Mouse (Mus musculus) embryonic facial prominence, embryonic 10.5 days (tissue): Measurements from ENCODE around the gene Trim41. TPM values are rescaled to one million over a fixed set of nuclear protein-coding genes. Genes with fewer than 3 reads are reported as not detected.
A peak's percentile ranks its signal among the peaks of the same experiment; 100 is the strongest.
"Not testable (repeated sequence)": the region's sequence is repeated elsewhere in the genome, so short reads cannot be mapped to it uniquely, and the experiment has no call there.

Source experiments
- DNase-seq: peaks from one replicate; pipeline ENCODE4 v3.0.0-alpha.2; 2017; ENCODE audit warnings: low spot score
- H3K27ac ChIP-seq: fragments of 300-500 bp; sonication (generic); replicated peaks from 2 replicates; pipeline ENCODE4 v1.5.1; 2016; ENCODE audit warnings: mild to moderate bottlenecking
- H3K27me3 ChIP-seq: fragments of 300-500 bp; sonication (generic); replicated peaks from 2 replicates; pipeline ENCODE4 v1.6.1; 2016; ENCODE audit warnings: low read depth, mild to moderate bottlenecking; ENCODE audit not compliant: poor library complexity, severe bottlenecking
- H3K36me3 ChIP-seq: fragments of 300-500 bp; sonication (generic); replicated peaks from 2 replicates; pipeline ENCODE4 v1.6.1; 2016; ENCODE audit warnings: mild to moderate bottlenecking, moderate library complexity
- H3K4me1 ChIP-seq: fragments of 300-500 bp; sonication (generic); 2 replicates; pipeline ENCODE4 v1.6.1; 2016
- H3K4me3 ChIP-seq: fragments of 300-500 bp; sonication (generic); 2 replicates; pipeline ENCODE4 v1.5.1; 2016; ENCODE audit warnings: mild to moderate bottlenecking, moderate library complexity
- H3K9me3 ChIP-seq: fragments of 300-500 bp; sonication (generic); 2 replicates; pipeline ENCODE4 v1.6.1; 2016; ENCODE audit warnings: mild to moderate bottlenecking
- WGBS: fragments of 180-500 bp; shearing (Covaris S2); methylation state at CpG from one replicate; pipeline ENCODE4 v1.1.7; 2016; 5-methylcytosine and 5-hydroxymethylcytosine counted together
- polyA plus RNA-seq: library from polyadenylated mRNA; unstranded; fragments of >200 nt; fragmentation: Nextera tagmentation; extraction: Ambion mirVana; gene quantifications from 2 replicates; pipeline ENCODE4 v1.2.1, GENCODE M21; 2016

The Trim41 gene
- polyA plus RNA-seq, 1 experiment from 2014 or later: 4.6 TPM

- DNase-seq, H3K27ac ChIP-seq, H3K9me3 ChIP-seq, H3K4me1 ChIP-seq, H3K4me3 ChIP-seq, H3K36me3 ChIP-seq: not testable (repeated sequence)
- 82% methylated on average over 2 of the region's 2 CpGs for WGBS
- peaks cover 44% of the 10 kb centered on the region for H3K27me3 ChIP-seq
Observed at GRCm38 (mm10) chr11:48846362-48846761, 29.2 kb upstream of the Trim41 start.

- H3K36me3 ChIP-seq: no peaks in the 10 kb centered on the region
- DNase-seq: no peak
- H3K9me3 ChIP-seq: no peaks in the 10 kb centered on the region
- H3K4me1 ChIP-seq: no peaks in the 10 kb centered on the region
- no peak overlapping the region for H3K27ac ChIP-seq
- 31% methylated on average over 13 of the region's 13 CpGs for WGBS
- peaks cover 47% of the 10 kb centered on the region for H3K27me3 ChIP-seq
- H3K4me3 ChIP-seq: no peak overlapping the region
Observed at GRCm38 (mm10) chr11:48845244-48845815, 28.2 kb upstream of the Trim41 start.

DNA sequence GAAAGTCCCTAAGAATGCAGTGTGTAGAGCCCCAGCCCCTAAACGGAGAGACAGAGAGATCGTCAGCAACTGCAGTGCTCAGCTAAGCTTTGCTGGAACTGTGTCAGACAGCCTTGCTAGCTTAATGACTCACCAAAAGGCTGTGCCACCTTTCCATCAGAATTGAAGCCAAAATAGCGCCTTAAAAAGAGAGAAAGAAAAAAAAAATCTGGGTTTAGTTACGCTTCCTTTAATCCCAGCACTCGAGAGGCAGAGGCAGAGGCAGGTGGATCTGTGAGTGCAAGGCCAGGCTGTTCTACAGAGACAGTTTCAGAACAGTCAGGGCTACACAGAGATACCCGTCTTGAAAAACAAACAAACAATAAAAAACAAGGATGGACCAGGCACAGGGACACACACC lies 27.2 kb upstream of the Trim41 start:
- H3K27ac ChIP-seq: no peak overlapping the region
- H3K4me1 ChIP-seq: no peaks in the 10 kb centered on the region
- H3K9me3 ChIP-seq: no peaks in the 10 kb centered on the region
- 59% methylated on average over 6 of the region's 6 CpGs for WGBS
- peaks cover 48% of the 10 kb centered on the region for H3K27me3 ChIP-seq
- H3K4me3 ChIP-seq: no peak overlapping the region
- DNase-seq: no peak
- no peaks in the 10 kb centered on the region for H3K36me3 ChIP-seq

GRCm38 (mm10) chr11:48843202-48843601 lies 26.0 kb upstream of the Trim41 start:
- peaks cover 6% of the 10 kb centered on the region for H3K4me1 ChIP-seq
- WGBS: 86% methylated on average over 11 of the region's 11 CpGs

DNA sequence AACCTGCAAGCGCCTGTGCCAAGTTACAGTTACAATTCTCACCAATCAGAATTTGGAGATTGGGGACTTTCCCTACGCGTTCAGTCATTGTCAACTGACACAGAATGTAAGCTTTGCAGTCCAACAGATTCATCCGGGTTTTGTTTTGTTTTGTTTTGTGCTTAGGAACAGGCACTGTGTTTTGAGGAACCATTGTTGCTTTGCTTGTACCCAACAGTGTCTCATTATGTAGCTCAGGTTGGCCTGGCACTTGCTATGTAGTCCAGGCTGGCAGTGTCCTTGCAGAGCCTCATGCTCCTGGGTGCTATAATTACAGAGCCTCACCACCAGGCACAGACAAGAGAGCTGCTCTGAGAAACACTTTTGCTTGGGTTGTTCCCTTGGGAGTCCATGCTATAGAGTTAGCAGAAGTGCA lies 25.2 kb upstream of the Trim41 start:
- H3K27ac ChIP-seq: no peak overlapping the region
- H3K9me3 ChIP-seq: no peaks in the 10 kb centered on the region
- H3K4me3 ChIP-seq: no peak overlapping the region
- peaks cover 11% of the 10 kb centered on the region for H3K4me1 ChIP-seq
- peaks cover 51% of the 10 kb centered on the region for H3K27me3 ChIP-seq
- WGBS: 83% methylated on average over 4 of the region's 4 CpGs
- no peaks in the 10 kb centered on the region for H3K36me3 ChIP-seq
- DNase-seq: no peak

More at GRCm38 (mm10) chr11:48843202-48843601, 26.0 kb upstream of the Trim41 start:
- H3K4me3 ChIP-seq: no peak overlapping the region
- no peak overlapping the region for H3K27ac ChIP-seq
- H3K36me3 ChIP-seq: no peaks in the 10 kb centered on the region
- H3K9me3 ChIP-seq: no peaks in the 10 kb centered on the region
- H3K27me3 ChIP-seq: peaks cover 48% of the 10 kb centered on the region
- no peak for DNase-seq

DNA sequence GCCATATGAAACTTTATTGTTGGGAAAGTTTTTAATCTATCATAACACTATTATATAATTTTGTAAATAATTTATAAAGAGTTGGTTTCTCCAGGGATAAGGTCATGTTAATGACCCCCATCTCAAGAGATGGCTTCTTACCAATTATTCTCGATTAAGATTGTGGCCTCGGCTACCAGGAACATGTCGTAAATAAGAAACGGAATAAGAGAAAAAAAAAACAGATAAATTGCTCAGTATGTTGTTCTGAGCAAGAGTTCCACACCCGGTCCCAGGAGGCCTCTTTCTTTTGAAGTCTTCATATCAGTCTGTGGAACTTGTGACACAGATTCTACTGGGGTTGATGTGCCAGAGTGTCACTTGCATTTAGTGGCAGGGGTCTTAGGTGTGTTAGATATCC lies 24.1 kb upstream of the Trim41 start:
- DNase-seq: no peak
- Histone ChIP-seq H3K9me3 (no peaks in the 10 kb centered on the region), H3K4me1 (peaks cover 17% of the 10 kb centered on the region), H3K4me3 (no peak overlapping the region), H3K27me3 (peaks cover 62% of the 10 kb centered on the region), H3K27ac (no peak overlapping the region), H3K36me3 (no peaks in the 10 kb centered on the region)
- WGBS: 89% methylated on average over 5 of the region's 5 CpGs

DNA sequence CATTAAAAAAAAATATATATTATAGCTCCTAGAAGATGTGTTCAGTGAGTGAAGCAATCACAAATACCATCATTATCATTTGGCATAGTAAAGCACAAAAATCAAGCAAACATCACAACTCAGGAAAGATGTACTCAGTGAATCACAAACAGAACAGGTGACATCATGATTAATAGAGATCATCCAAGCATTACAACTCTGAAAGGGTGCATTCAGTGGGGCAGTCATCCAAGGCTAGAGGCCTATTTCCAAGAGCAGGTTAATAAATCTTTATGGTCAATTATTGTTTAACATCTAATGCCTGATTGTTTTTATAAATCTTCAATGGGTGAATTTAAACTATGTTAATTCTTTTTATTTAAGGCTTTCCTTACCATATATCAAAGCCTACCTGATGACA lies 23.7 kb upstream of the Trim41 start:
- H3K27ac ChIP-seq: no peak overlapping the region
- no peaks in the 10 kb centered on the region for H3K36me3 ChIP-seq
- H3K4me1 ChIP-seq: peaks cover 17% of the 10 kb centered on the region
- DNase-seq: no peak
- H3K27me3 ChIP-seq: peaks cover 66% of the 10 kb centered on the region
- no peaks in the 10 kb centered on the region for H3K9me3 ChIP-seq
- no peak overlapping the region for H3K4me3 ChIP-seq

GRCm38 (mm10) chr11:48838879-48839680 lies 21.9 kb upstream of the Trim41 start:
- Histone ChIP-seq H3K27me3 (peaks cover 66% of the 10 kb centered on the region), H3K27ac (no peak overlapping the region), H3K36me3 (no peaks in the 10 kb centered on the region), H3K4me1 (peaks cover 17% of the 10 kb centered on the region), H3K9me3 (no peaks in the 10 kb centered on the region), H3K4me3 (peak overlapping the region; percentile 87)
- DNase-seq: no peak
- 64% methylated on average over 10 of the region's 10 CpGs for WGBS

DNA sequence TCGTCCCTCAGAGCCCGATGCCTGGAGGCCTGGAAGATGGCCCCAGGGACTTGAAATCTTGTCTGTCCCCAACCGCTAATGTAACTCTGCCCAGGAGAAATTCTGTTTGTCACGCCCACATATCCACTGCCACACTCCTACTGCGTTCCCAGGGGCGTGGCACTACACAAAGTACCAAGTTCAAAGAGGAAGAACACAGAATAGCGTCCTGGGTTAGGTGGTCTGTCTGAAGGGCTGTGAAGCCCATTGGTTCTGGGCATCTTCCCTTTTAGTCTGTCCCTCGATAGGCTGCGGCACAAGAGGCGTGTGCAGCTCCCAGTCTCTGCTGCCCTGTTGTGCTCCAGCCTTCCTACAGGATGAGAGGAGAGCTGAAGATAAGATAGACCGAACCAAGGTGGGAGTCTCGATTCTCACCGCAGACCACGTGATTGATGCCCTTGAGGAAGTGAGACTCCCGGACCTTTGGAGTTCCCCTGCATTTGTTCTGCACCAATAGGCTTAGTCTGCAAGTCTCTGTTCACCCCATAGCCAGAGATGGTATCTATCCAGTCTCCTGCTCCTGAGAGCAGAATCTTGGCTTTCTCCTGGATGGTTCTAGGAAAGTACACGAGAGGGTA lies 21.1 kb upstream of the Trim41 start:
- H3K9me3 ChIP-seq: no peaks in the 10 kb centered on the region
- H3K4me3 ChIP-seq: peak overlapping the region; percentile 87
- no peak overlapping the region for H3K27ac ChIP-seq
- no peaks in the 10 kb centered on the region for H3K36me3 ChIP-seq
- WGBS: 4% methylated on average over 16 of the region's 16 CpGs
- H3K4me1 ChIP-seq: peaks cover 17% of the 10 kb centered on the region
- H3K27me3 ChIP-seq: peaks cover 65% of the 10 kb centered on the region
- DNase-seq: peak; percentile 43

DNA sequence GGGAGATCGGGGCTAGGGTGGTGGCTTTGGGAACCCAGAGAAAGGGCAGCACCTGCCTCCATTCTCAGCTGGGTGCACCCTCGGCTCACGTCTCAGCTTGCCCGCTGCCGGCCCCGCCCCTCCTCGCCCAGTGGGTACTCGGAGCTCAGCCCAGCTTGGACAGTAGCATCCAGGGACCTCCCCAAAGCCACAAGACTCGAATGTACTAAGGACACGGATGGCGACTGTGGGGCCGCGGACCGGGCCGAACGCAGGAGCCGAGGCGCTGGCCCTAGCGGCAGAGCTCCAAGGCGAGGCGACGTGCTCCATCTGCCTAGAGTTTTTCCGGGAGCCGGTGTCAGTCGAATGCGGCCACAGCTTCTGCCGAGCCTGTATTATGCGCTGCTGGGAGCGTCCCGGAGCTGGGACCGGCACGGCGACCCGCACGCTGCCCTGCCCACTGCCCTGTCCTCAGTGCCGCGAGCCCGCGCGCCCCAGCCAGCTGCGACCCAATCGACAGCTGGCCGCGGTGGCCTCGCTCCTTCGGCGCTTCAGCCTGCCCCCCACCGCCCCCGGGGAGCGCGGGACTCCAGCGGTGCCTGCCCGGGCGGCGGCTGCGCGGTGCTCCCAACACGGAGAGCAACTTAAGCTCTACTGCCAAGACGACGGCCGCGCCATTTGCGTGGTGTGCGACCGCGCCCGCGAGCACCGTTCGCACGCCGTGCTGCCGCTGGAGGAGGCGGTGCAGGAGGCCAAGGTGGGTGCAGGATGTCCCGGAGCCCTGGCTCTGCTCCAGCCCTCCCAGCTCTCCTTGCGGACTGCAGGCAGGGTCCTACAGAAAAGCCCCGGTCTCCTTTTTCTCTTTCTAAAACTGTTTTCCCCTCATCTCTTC lies 20.4 kb upstream of the Trim41 start:
- under 1% methylated on average over 77 of the region's 77 CpGs for WGBS
- Histone ChIP-seq H3K4me1 (peaks cover 17% of the 10 kb centered on the region), H3K4me3 (peak overlapping the region; percentile 87), H3K9me3 (no peaks in the 10 kb centered on the region), H3K27me3 (peaks cover 58% of the 10 kb centered on the region), H3K27ac (peak overlapping the region; percentile 72), H3K36me3 (no peaks in the 10 kb centered on the region)
- DNase-seq: peak; percentile 60

- Histone ChIP-seq H3K36me3 (no peaks in the 10 kb centered on the region), H3K27ac (no peak overlapping the region), H3K4me1 (peaks cover 17% of the 10 kb centered on the region), H3K4me3 (peak overlapping the region; percentile 87), H3K9me3 (no peaks in the 10 kb centered on the region), H3K27me3 (peaks cover 57% of the 10 kb centered on the region)
- WGBS: 6% methylated on average over 11 of the region's 11 CpGs
- DNase-seq: peak; percentile 28
Observed at GRCm38 (mm10) chr11:48836990-48837309, 19.8 kb upstream of the Trim41 start.

- DNase-seq: no peak
- Histone ChIP-seq H3K27me3 (peaks cover 57% of the 10 kb centered on the region), H3K27ac (no peak overlapping the region), H3K9me3 (no peaks in the 10 kb centered on the region), H3K36me3 (no peaks in the 10 kb centered on the region), H3K4me1 (peaks cover 17% of the 10 kb centered on the region), H3K4me3 (no peak overlapping the region)
- 73% methylated on average over 6 of the region's 6 CpGs for WGBS
Observed at GRCm38 (mm10) chr11:48835923-48836322, 18.8 kb upstream of the Trim41 start.
